Mouse (Mus musculus) hindbrain, embryonic 12.5 days (tissue): Measurements from ENCODE around the gene Foxm1. TPM values are rescaled to one million over a fixed set of nuclear protein-coding genes. Genes with fewer than 3 reads are reported as not detected.

ENCODE experiments used
- ATAC-seq: fragments of 200-750 bp; cut with Nextera tagmentation; 2 replicates; pipeline ENCODE4 v1.8.0; 2017; ENCODE audit warnings: moderate TSS enrichment; ENCODE audit not compliant: low FRiP score
- H3K27ac ChIP-seq: fragments of 300-500 bp; sonication (generic); 2 replicates; pipeline ENCODE4 v1.5.1; 2016; ENCODE audit warnings: mild to moderate bottlenecking
- H3K27me3 ChIP-seq: fragments of 300-500 bp; sonication (generic); 2 replicates; pipeline ENCODE4 v1.6.1; 2016; ENCODE audit warnings: mild to moderate bottlenecking
- H3K36me3 ChIP-seq: fragments of 300-500 bp; sonication (generic); 2 replicates; pipeline ENCODE4 v1.6.1; 2016; ENCODE audit warnings: mild to moderate bottlenecking
- H3K4me1 ChIP-seq: fragments of 300-500 bp; sonication (generic); 2 replicates; pipeline ENCODE4 v1.6.1; 2016
- H3K4me2 ChIP-seq: fragments of 300-500 bp; sonication (generic); replicated peaks from 2 replicates; pipeline ENCODE4 v1.6.1; 2016; ENCODE audit warnings: mild to moderate bottlenecking
- H3K4me3 ChIP-seq: fragments of 300-500 bp; sonication (generic); 2 replicates; pipeline ENCODE4 v1.5.1; 2016; ENCODE audit warnings: mild to moderate bottlenecking
- H3K9ac ChIP-seq: fragments of 300-500 bp; sonication (generic); 2 replicates; pipeline ENCODE4 v1.6.1; 2016; ENCODE audit warnings: mild to moderate bottlenecking, moderate library complexity
- H3K9me3 ChIP-seq: fragments of 300-500 bp; sonication (generic); replicated peaks from 2 replicates; pipeline ENCODE4 v1.6.1; 2016; ENCODE audit warnings: mild to moderate bottlenecking
- WGBS: fragments of 180-500 bp; shearing (Covaris S2); methylation state at CpG from one replicate; pipeline ENCODE4 v1.1.7; 2016; 5-methylcytosine and 5-hydroxymethylcytosine counted together
- polyA plus RNA-seq: library from polyadenylated mRNA; unstranded; fragments of >200 nt; fragmentation: Nextera tagmentation; extraction: Ambion mirVana; gene quantifications from 2 replicates; pipeline ENCODE4 v1.2.1, GENCODE M21; 2016

Foxm1 gene
- polyA plus RNA-seq, 1 experiment from 2014 or later = 40.3 TPM

DNA sequence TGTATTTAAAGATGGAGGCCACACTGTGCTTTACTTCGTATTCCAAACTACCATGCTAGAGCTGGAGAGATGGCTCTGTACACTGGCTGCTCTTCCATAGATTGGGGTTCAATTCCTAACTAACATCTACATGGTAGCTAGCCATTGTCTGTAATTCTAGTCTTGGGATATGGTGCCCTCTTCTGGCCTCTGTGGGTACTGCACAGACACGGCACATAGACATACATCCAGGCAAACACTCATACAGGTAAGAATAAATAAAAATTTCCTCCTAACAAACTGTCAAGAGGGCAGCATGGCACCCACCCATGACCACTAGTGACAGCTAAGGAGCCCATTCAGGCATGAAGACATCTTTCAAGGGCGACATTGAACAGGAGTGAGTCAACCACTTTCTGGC is 48.3 kb downstream of the Foxm1 start:
- 14% methylated on average over 3 of the region's 3 CpGs for whole genome bisulfite sequencing
- no peaks in the 10 kb centered on the region for H3K9me3 ChIP-seq
- no peaks in the 10 kb centered on the region for H3K27me3 ChIP-seq
- ATAC-seq = 0 out of 2 replicates have a peak, but pooled peaks have one; percentile 17
- H3K27ac ChIP-seq = no peak overlapping the region
- no peak overlapping the region for H3K4me2 ChIP-seq
- H3K36me3 ChIP-seq = peaks cover 66% of the 10 kb centered on the region
- H3K4me1 ChIP-seq = no peaks in the 10 kb centered on the region
- no peak overlapping the region for H3K4me3 ChIP-seq
- H3K9ac ChIP-seq = no peak overlapping the region

GRCm38 (mm10) chr6:128416169-128416568 is 53.4 kb downstream of the Foxm1 start:
- Histone ChIP-seq H3K4me1 (no peaks in the 10 kb centered on the region), H3K27ac (no peak overlapping the region), H3K9ac (no peak overlapping the region), H3K36me3 (peaks cover 35% of the 10 kb centered on the region), H3K4me3 (no peak overlapping the region), H3K9me3 (no peaks in the 10 kb centered on the region), H3K4me2 (no peak overlapping the region), H3K27me3 (no peaks in the 10 kb centered on the region)
- no peak for ATAC-seq
- WGBS = 91% methylated on average over 5 of the region's 5 CpGs

DNA sequence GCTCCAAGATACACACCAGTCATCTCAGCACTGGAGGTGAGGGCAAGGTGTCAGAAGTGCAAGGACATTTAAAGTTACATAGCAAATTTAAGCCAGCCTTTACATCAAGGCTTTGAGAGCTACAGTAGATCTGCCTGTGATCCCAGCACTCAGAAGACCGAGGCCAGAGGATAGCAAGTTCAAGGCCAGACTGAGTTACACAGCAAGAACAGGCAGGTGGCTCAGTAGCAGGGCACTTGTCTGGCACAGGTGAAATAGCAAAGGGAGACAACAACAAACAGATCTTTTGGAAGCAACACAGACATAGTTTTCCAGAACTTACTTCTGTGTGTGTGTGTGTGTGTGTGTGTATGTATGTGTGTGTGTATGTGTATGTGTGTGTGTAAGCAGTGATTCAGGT is 55.3 kb downstream of the Foxm1 start:
- no peaks in the 10 kb centered on the region for H3K9me3 ChIP-seq
- ATAC-seq = no peak
- no peaks in the 10 kb centered on the region for H3K4me1 ChIP-seq
- WGBS = 92% methylated on average over 1 of the region's 1 CpGs
- no peak overlapping the region for H3K9ac ChIP-seq
- H3K27me3 ChIP-seq = no peaks in the 10 kb centered on the region
- H3K4me3 ChIP-seq = no peak overlapping the region
- H3K27ac ChIP-seq = no peak overlapping the region
- no peak overlapping the region for H3K4me2 ChIP-seq
- H3K36me3 ChIP-seq = peaks cover 22% of the 10 kb centered on the region

- 90% methylated on average over 2 of the region's 2 CpGs for WGBS
- H3K9ac ChIP-seq = no peak overlapping the region
These were observed 58.3 kb downstream of the Foxm1 start for GRCm38 (mm10) chr6:128421036-128421435.

GRCm38 (mm10) chr6:128421480-128421879 is 58.7 kb downstream of the Foxm1 start:
- no peak overlapping the region for H3K9ac ChIP-seq
- H3K9me3 ChIP-seq = no peaks in the 10 kb centered on the region
- H3K27ac ChIP-seq = no peak overlapping the region
- H3K36me3 ChIP-seq = peaks cover 9% of the 10 kb centered on the region; the same call in 1 of the 2 replicates
- no peak for ATAC-seq
- peaks cover 4% of the 10 kb centered on the region for H3K4me1 ChIP-seq
- no peak overlapping the region for H3K4me2 ChIP-seq
- no peak overlapping the region for H3K4me3 ChIP-seq
- 89% methylated on average over 3 of the region's 3 CpGs for WGBS
- H3K27me3 ChIP-seq = no peaks in the 10 kb centered on the region

More at GRCm38 (mm10) chr6:128421036-128421435, 58.3 kb downstream of the Foxm1 start:
- H3K4me2 ChIP-seq = no peak overlapping the region
- no peaks in the 10 kb centered on the region for H3K27me3 ChIP-seq
- ATAC-seq = no peak
- H3K4me1 ChIP-seq = peaks cover 4% of the 10 kb centered on the region
- H3K27ac ChIP-seq = no peak overlapping the region
- H3K9me3 ChIP-seq = no peaks in the 10 kb centered on the region
- peaks cover 10% of the 10 kb centered on the region for H3K36me3 ChIP-seq
- H3K4me3 ChIP-seq = no peak overlapping the region

DNA sequence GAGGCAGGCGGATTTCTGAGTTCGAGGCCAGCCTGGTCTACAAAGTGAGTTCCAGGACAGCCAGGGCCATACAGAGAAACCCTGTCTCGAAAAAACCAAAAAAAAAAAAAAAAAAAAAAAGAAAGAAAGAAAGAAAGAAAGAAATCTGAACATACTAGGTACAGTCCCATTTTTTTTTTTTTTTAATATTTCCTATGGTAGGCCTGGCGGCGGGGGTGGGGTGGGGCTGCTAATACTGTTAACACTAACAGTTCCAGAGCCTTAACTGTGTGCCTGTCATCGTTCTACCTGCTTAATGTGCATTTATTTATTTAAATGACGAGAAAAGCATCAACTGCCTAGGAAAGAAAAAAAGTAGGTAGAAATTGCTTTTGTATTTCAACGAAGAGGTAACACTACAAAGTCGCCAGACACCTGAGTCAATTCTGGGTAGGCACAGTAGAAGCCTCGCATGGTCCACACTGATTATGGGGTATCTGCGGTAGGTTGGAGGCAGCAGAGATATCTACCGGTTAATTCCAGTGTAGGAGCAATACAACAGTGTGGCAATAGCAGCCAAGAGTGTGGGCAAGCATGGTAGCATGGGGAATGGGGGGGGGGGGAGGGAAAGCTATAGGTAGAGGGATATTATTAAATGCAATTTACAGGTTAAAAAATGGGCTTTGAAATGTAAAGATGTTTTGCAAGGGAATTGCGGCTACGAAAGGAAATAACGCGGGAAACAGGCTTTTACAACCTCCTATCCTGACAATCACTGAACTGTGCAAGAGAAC is 60.9 kb downstream of the Foxm1 start:
- ATAC-seq = peak; percentile 47
- H3K27ac ChIP-seq = peak overlapping the region; percentile 96

GRCm38 (mm10) chr6:128424269-128425019 is 61.7 kb downstream of the Foxm1 start, which contains the start of gene Itfg2:
Gene Itfg2, minus strand, starts transcription at chr6:128424931.
- Histone ChIP-seq H3K4me1 (peaks cover 4% of the 10 kb centered on the region), H3K4me2 (peak within 1 kb of the TSS; percentile 69), H3K27ac (peak within 1 kb of the TSS; percentile 96), H3K36me3 (peaks cover 18% of the 10 kb centered on the region), H3K4me3 (peak within 1 kb of the TSS; percentile 52), H3K9ac (peak within 1 kb of the TSS; percentile 65), H3K27me3 (no peaks in the 10 kb centered on the region), H3K9me3 (no peaks in the 10 kb centered on the region)
- ATAC-seq = peak; percentile 95
- WGBS = under 1% methylated on average over 42 of the region's 42 CpGs

More for the DNA sequence above, 60.9 kb downstream of the Foxm1 start:
- Histone ChIP-seq H3K4me2 (peak overlapping the region; percentile 69), H3K36me3 (peaks cover 14% of the 10 kb centered on the region), H3K4me1 (peaks cover 4% of the 10 kb centered on the region), H3K4me3 (peak overlapping the region; percentile 52), H3K27me3 (no peaks in the 10 kb centered on the region), H3K9me3 (no peaks in the 10 kb centered on the region), H3K9ac (peak overlapping the region; percentile 65)
- 55% methylated on average over 16 of the region's 16 CpGs for WGBS

DNA sequence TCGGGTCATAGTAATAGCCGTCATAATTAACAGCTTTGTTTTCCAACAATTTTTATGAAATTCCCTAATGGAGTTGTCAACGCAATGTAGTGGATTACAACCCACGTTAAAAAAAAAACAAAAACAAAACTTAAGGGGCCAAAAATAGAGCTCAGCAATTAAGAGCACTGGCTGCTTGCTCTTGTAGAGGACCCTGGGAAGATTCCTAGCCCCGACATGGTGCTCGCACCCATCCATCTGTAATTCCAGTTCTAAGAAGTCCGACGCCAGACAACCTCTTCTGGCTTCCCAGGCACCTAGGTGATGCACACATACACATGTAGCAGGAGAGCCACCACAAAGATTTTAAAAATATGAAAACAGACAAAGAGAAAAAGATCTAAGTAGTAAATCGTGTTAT is 62.3 kb downstream of the Foxm1 start:
- no peak for ATAC-seq
- peak overlapping the region; percentile 69 for H3K4me2 ChIP-seq
- no peaks in the 10 kb centered on the region for H3K9me3 ChIP-seq
- WGBS = 18% methylated on average over 9 of the region's 9 CpGs
- H3K27me3 ChIP-seq = no peaks in the 10 kb centered on the region
- H3K4me3 ChIP-seq = peak overlapping the region; percentile 52
- H3K27ac ChIP-seq = peak overlapping the region; percentile 96
- peak overlapping the region; percentile 65 for H3K9ac ChIP-seq
- H3K36me3 ChIP-seq = peaks cover 22% of the 10 kb centered on the region
- H3K4me1 ChIP-seq = peaks cover 4% of the 10 kb centered on the region

Other genes with a start within 250 kb of the Foxm1 start
- gene Tspan9, start 219.4 kb upstream of the Foxm1 start, polyA plus RNA-seq = 63.4 and 71.6 TPM in 2 replicates
- gene Tead4, start 62.1 kb upstream of the Foxm1 start, polyA plus RNA-seq = 2.4 TPM in 2 replicates
- gene Tulp3, start 7.1 kb upstream of the Foxm1 start, polyA plus RNA-seq = 22.0 and 22.2 TPM in 2 replicates
- 138 and 142 TPM in 2 replicates for gene Rhno1, start 56 bp upstream of the Foxm1 start, polyA plus RNA-seq
- gene Tex52, start 12.5 kb downstream of the Foxm1 start, polyA plus RNA-seq = 0.65 and 0.76 TPM in 2 replicates
- not detected in 2 replicates for gene Gm44596, start 12.5 kb downstream of the Foxm1 start, polyA plus RNA-seq
- 4.1 and 5.6 TPM in 2 replicates for gene Nrip2, start 36.3 kb downstream of the Foxm1 start, polyA plus RNA-seq
- 33.4 and 37.7 TPM in 2 replicates for gene Itfg2, start 62.0 kb downstream of the Foxm1 start, polyA plus RNA-seq
- 415 and 439 TPM in 2 replicates for gene Fkbp4, start 75.7 kb downstream of the Foxm1 start, polyA plus RNA-seq
- gene Pzp, start 163.8 kb downstream of the Foxm1 start, polyA plus RNA-seq = not detected in 2 replicates
- gene A2ml1, start 218.6 kb downstream of the Foxm1 start, polyA plus RNA-seq = not detected in 2 replicates